Mouse (Mus musculus) activated CD4-positive, CD25-positive, alpha-beta regulatory T cell, adult 4 months (primary cell): ENCODE data around the gene Alox12b. TPM values are rescaled to one million over a fixed set of nuclear protein-coding genes. Genes with fewer than 3 reads are reported as not detected.

Experiments used
- ATAC-seq: one replicate; pipeline ENCODE4 v1.8.0; 2017
- polyA plus RNA-seq, 2 experiments: library from polyadenylated mRNA; unstranded; fragments of 100-300 nt; shearing (Covaris generic); gene quantifications; one replicate each; pipeline ENCODE4 v1.2.1; 2017

Alox12b gene
- not detected for polyA plus RNA-seq

- ATAC-seq = no peak
Observed at GRCm38 (mm10) chr11:69156800-69157199, at the start of gene Alox12b. Gene Alox12b, plus strand, starts transcription at chr11:69156989.

- no peak for ATAC-seq
Observed at GRCm38 (mm10) chr11:69107676-69108075, 49.1 kb upstream of the Alox12b start.

GRCm38 (mm10) chr11:69108223-69108622, 48.6 kb upstream of the Alox12b start:
- ATAC-seq = no peak

GRCm38 (mm10) chr11:69109032-69109900, 47.5 kb upstream of the Alox12b start:
- no peak for ATAC-seq

GRCm38 (mm10) chr11:69110319-69111046, 46.3 kb upstream of the Alox12b start:
- ATAC-seq = peak; percentile 49

- ATAC-seq = no peak
Observed at GRCm38 (mm10) chr11:69111051-69111810, 45.6 kb upstream of the Alox12b start.

GRCm38 (mm10) chr11:69111865-69112264, 44.9 kb upstream of the Alox12b start:
- ATAC-seq = no peak

GRCm38 (mm10) chr11:69114018-69114417, 42.8 kb upstream of the Alox12b start:
- ATAC-seq = no peak

GRCm38 (mm10) chr11:69114621-69115020, 42.2 kb upstream of the Alox12b start:
- no peak for ATAC-seq

GRCm38 (mm10) chr11:69116843-69117242, 39.9 kb upstream of the Alox12b start:
- ATAC-seq = no peak

- ATAC-seq = peak; percentile 37
Observed at GRCm38 (mm10) chr11:69117737-69118695, 38.8 kb upstream of the Alox12b start.

GRCm38 (mm10) chr11:69118765-69119164, 38.0 kb upstream of the Alox12b start:
- no peak for ATAC-seq

GRCm38 (mm10) chr11:69119446-69120155, 37.2 kb upstream of the Alox12b start:
- no peak for ATAC-seq

GRCm38 (mm10) chr11:69120221-69121000, 36.4 kb upstream of the Alox12b start, which contains the start of gene Hes7:
Gene Hes7, plus strand, starts transcription at chr11:69120404.
- no peak for ATAC-seq

- no peak for ATAC-seq
Observed at GRCm38 (mm10) chr11:69121001-69121740, 35.6 kb upstream of the Alox12b start.

- no peak for ATAC-seq
Observed at GRCm38 (mm10) chr11:69121741-69122335, 35.0 kb upstream of the Alox12b start.

- no peak for ATAC-seq
Observed at GRCm38 (mm10) chr11:69122336-69122951, 34.3 kb upstream of the Alox12b start, which contains the start of gene 9130213A22Rik. Gene 9130213A22Rik, minus strand, starts transcription at chr11:69122589.

- no peak for ATAC-seq
Observed at GRCm38 (mm10) chr11:69123056-69123692, 33.6 kb upstream of the Alox12b start.
